Mouse (Mus musculus): Measurements from ENCODE around the gene Wdr35.

DNA sequence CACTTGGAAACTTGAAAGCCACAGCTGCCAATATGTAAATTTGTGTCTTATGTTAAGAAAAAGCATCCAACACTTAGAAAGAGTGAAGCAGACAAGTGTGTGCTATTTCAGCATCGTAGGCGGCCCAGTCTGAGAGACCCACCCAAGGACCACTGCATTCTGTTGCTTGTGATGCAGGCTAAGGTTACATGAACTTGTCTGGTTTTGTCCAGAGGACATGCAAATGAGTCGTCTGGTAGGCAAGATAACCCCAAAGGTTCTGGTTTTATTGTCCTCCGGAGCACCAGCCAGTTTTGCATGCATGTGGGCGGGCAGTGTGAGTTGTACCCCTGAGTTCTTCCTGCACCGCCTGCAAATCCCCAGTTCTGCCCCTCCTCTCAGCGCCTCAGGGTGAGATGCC, 67.0 kb downstream of the Wdr35 start:
- TF ChIP-seq CTCF (IDR thresholded peaks at IDR 0.05; ENCODE audit: low read depth) (no peak), EP300 (IDR thresholded peaks at IDR 0.05; ENCODE audit: low read depth) (no peak)
